Mouse (Mus musculus) CD4-positive helper T cell, adult 2 months (primary cell): Measurements from ENCODE around the gene Ptchd3.
A peak's percentile ranks its signal among the peaks of the same experiment; 100 is the strongest.

Experiments
- DNase-seq: peaks from one replicate; pipeline ENCODE4 v3.0.0-alpha.2; 2012; ENCODE audit warnings: low read depth, missing footprints, low spot score

Gene Ptchd3

GRCm38 (mm10) chr11:121829947-121830346, at the start of gene Ptchd3:
Ptchd3 (plus strand) TSS chr11:121830247.
- no peak for DNase-seq

- no peak for DNase-seq
Observed at GRCm38 (mm10) chr11:121781831-121782230, 48.2 kb upstream of the Ptchd3 start.

GRCm38 (mm10) chr11:121787456-121787855, 42.6 kb upstream of the Ptchd3 start:
- no peak for DNase-seq

DNA sequence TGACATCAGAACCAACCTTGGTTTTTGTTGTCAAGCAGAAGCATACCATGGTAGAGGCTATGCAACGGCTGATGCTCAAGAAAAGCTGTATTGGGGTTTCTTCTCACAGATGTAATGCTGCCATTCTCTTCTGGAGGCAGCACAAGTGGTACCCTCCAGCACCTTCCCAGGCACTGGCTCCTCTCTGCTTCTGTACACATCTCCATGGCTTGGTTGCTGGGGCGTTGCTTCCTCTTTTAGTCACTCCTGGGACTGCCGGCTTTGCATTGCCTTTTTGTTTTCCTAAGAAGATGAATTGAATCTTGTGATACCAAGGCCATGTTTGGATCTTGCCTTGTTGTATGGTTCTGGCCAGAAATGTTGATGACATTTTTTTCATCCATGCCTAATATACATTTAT, 40.5 kb upstream of the Ptchd3 start:
- no peak for DNase-seq

GRCm38 (mm10) chr11:121790671-121791094, 39.4 kb upstream of the Ptchd3 start:
- DNase-seq, result no peak

DNA sequence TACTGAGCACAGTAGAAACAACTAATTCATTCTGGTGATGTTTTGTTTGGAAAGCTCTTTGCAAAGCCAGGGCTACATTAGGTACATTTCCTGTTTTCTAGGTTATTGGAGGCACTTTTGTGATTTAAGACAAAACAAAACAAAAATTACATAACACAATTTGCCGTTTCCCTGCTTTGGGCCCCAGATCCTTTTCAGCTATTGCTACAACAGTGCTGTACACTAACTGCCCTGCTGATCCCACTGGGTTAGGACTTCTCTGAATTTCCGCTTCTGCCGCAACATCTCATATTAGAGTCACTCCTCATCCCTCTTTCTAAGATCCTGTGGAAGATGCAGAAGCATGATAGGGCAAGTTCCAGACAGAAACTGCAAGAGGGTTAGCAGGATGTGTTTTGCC, 38.6 kb upstream of the Ptchd3 start:
- DNase-seq, result no peak

- DNase-seq, result no peak
Observed at GRCm38 (mm10) chr11:121791991-121792390, 38.1 kb upstream of the Ptchd3 start.

GRCm38 (mm10) chr11:121793530-121793929, 36.5 kb upstream of the Ptchd3 start:
- DNase-seq, result no peak

DNA sequence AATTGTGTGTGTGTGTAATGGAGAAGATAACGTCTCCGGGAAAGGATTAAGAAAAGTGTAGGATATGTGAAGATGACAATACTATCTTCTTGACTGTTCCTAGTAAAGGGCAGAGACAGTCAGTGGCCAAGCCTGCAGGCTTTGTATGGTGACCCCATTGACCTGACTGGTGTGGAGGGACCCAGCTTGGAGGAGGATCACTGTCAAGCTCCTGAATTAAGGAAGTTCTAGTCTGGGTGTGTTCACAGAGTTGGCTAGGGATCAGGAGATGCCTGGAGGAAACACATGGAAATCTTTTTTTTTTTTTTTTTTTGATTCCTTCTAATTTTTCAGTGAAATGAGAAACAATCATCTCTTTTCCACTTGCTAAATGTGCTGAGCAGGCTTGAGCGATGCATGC, 35.9 kb upstream of the Ptchd3 start:
- no peak for DNase-seq

DNA sequence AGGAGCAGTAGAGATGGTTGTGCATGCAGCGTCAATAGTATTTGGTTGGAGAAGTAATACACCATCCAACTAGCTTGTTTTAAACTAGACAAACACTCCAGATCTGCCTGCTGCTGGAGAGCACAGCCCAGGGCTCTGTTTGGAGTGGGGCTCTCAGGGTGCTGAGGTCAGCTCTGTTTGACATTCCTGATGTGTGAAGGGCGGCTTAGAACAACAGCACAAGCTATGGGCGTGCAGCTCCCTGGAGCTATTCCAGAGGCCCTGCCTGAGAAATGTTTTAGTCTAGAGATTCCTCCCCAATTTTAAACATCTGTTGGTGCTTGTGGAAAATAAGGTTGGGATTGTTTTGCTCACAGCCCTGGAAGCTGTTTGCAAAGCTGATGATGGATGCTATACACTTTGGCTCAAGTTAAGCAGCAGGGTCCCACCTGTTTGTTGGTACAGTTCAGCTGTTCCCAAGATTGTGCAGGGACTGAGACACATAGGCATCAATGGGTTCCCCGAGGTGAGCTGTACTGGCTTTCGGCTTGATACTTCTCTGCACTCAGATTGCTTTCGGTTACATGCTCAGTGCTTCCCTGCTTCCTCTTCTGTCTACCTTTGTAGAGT, 35.4 kb upstream of the Ptchd3 start:
- DNase-seq, result no peak

GRCm38 (mm10) chr11:121795978-121796377, 34.1 kb upstream of the Ptchd3 start:
- DNase-seq, result no peak

- DNase-seq, result no peak
Observed at GRCm38 (mm10) chr11:121798591-121798990, 31.5 kb upstream of the Ptchd3 start.

DNA sequence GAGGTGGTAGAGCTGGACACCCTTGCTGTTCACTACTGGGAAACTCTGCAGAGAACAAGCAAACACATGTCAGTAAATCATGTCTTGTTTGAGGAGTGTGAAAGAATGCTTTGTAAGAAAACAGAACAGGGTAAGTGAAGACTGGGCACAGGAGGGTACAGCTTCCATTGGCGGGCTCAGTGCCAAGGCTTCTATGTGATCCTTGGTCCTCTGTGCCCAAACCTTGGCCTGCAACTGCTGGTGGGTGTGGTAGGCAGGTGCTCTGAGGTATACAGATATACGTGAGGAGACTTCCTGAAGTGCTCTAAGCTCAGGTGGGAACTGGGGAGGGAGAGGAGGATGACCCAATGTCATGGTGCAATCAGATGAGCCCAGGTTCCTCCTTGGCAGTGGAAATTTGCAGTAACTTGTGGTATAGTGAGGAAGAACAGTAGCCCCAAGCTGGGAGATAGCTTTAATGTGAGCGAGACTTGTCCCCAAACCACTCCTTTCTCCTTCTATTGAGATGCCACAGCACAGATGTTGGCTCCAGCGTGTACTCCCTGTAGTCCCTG, 30.2 kb upstream of the Ptchd3 start:
- DNase-seq, result no peak

DNA sequence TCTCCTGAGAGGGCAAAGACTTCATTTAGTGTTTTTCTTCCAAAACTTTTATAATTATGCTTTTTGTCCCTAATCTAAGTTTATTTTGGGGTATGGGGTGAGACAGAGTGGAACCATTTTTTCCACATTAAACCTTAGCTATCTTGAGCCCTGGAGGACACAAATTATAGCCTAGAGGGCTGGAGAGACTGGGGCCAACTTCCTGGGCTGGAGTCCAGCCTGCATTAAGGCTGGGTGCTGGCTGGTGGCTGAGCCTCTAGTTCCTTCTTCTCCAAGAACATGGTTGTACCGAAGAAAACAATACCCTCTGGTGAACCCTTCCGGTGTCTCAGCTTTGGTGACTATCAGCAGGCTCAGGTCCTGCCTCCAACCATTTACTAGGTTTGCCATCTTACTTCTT, 27.3 kb upstream of the Ptchd3 start:
- DNase-seq, result no peak

DNA sequence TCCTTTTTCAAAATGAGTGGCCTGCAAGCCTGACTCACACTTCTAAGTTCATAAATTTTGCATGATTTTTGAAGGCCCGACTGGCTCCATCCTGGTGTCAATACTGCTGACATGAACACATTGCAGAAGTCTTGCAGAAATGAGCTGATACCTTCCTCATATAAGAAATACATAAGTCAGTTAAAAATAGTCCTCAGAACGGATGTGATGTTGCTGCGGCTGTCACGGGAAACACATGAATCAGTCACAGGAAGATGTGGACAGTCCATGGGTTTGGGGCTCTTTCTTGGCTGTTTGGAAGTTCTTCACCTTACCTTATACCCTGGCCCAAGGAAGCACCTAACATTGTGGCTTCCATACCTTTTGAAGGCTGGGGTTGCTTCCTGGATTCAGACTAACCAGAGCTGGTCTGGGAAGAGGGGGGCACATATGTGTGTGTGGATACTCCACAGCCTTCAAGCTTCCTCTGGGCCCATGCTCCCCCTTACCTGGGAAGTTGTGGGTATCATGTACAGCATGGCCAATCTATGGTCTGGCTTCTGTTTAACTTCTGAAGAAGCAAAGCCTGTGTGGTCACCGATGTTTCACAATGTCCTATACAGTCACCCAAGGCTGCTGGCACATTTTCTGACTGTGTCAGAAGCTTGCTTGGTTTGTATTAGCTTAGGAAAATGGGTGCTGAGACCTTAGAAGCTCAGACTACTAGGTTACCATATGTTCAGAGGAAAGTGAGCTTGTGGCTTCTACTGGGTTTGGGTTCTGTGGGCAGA, 25.6 kb upstream of the Ptchd3 start:
- peak; percentile 16 for DNase-seq

- peak; percentile 76 for DNase-seq
Observed at GRCm38 (mm10) chr11:121808204-121808852, 21.7 kb upstream of the Ptchd3 start.

DNA sequence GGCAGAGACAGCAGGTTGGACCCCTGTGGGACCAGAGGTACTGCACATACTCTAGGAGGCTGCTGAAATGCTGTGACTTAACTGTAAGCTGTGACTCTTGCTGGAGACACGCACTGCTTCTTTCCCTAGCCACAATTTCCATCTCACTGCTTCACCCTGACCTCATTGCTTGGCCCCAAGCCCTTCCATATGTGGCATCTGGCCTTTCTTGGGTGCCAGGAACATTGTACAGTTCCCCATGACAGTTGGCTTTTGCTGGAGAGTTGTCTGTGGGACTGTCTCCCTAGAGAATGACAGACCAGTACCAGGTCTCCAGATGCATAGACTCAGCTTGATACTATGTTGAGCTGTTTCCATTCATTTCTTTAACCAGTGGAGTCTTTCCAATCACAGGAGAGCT, 21.2 kb upstream of the Ptchd3 start:
- DNase-seq, result no peak

DNA sequence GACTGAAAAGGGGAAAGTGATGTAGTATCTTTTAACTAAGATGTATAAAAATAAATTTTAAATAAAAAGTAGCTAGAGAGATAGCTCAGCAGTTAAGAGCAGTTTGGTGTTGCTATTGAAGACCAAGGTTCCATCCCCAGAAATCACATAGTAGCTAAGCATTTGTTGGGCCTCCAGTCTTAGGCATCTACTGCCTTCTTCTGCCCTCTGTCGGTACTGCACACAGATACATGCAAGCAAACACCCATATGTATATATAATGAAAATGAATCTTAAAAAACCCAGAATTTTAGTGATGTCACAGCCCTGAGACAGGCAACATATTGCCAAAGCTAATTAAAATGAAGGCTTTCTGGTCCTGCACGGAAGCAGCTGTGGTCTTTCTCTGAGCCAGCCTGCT, 15.9 kb downstream of the Ptchd3 start:
- no peak for DNase-seq

DNA sequence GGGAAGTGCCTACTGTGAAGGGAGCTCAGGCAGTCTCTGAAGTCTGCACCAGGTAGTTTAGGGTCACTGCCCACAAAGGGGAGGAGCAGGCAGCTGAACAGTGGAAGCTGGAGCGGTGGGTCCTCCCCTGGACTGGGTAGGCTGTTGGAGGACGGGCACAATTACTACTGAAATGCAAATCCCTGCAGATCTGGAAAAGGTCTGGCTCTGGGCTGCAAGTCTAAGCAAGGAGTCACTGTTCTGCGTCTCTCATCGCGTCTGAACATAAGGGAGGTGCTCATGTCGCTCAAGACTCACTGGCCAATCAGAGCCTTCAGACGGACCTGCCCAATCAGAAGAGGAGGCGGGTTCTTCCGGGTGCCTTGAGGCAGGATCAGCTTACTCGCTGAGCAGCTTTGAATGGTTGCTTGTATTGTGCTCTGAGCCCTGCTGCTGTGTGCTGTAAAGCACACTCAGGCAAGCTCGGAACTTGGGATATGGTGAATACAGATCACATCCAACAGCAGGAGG, 17.8 kb downstream of the Ptchd3 start:
- DNase-seq, result peak; percentile 81
